Mouse (Mus musculus): ENCODE data around the gene Ifitm10.

- TF ChIP-seq MEF2A (IDR thresholded peaks at IDR 0.05; ENCODE audit: borderline replicate concordance, low read depth, low read length) (no peak), CTCF (conservative IDR thresholded peaks at IDR 0.05 in 1 of 2, IDR thresholded peaks at IDR 0.05 in 1 of 2; ENCODE audit: low read depth in 2 of 2, low read length in 2 of 2) (no peak), ZKSCAN1 (IDR thresholded peaks at IDR 0.05; ENCODE audit: borderline replicate concordance, low read depth, low read length) (no peak), MAFK (IDR thresholded peaks at IDR 0.05; ENCODE audit: insufficient replicate concordance, low read length) (no peak), SMC3 (IDR thresholded peaks at IDR 0.05; ENCODE audit: low read depth, low read length) (no peak), POLR2A (IDR thresholded peaks at IDR 0.05; ENCODE audit: low read depth, low read length) (no peak), E2F4 (IDR thresholded peaks at IDR 0.05; ENCODE audit: insufficient replicate concordance, low read depth, low read length) (no peak), USF2 (conservative IDR thresholded peaks at IDR 0.05; ENCODE audit: low read depth, low read length) (no peak), TBP (conservative IDR thresholded peaks at IDR 0.05; ENCODE audit: low read depth, low read length) (no peak), JUN (IDR thresholded peaks at IDR 0.05; ENCODE audit: insufficient read depth, low read depth, low read length) (no peak), TCF12 (IDR thresholded peaks at IDR 0.05; ENCODE audit: low read depth, low read length) (no peak)
These were observed 3.8 kb upstream of the Ifitm10 start for GRCm38 (mm10) chr7:142377233-142377925.
